Mouse (Mus musculus) gonadal fat pad, adult 2 months (tissue): Measurements from ENCODE around the gene Casc1. TPM values are rescaled to one million over a fixed set of nuclear protein-coding genes. Genes with fewer than 3 reads are reported as not detected.
"Not testable (repeated sequence)": the region's sequence is repeated elsewhere in the genome, so short reads cannot be mapped to it uniquely, and the experiment has no call there.

Experiments
- DNase-seq: peaks from one replicate; pipeline ENCODE4 v3.0.0-alpha.2; 2012; ENCODE audit warnings: low read depth
- polyA plus RNA-seq: library from polyadenylated mRNA; depleted of rRNA; stranded (reverse); fragments of >200 nt; gene quantifications from 2 replicates; pipeline ENCODE4 v1.2.3, GENCODE M21; 2012; rRNA removed

Gene Casc1
- polyA plus RNA-seq, 1 experiment, result 2.4 TPM

GRCm38 (mm10) chr6:145139236-145139635 lies 71.6 kb downstream of the Casc1 start:
- DNase-seq, result no peak

- DNase-seq, result no peak
Observed at GRCm38 (mm10) chr6:145136831-145137230, 74.0 kb downstream of the Casc1 start.

- no peak for DNase-seq
Observed at GRCm38 (mm10) chr6:145135804-145136203, 75.0 kb downstream of the Casc1 start.

GRCm38 (mm10) chr6:145135295-145135694 lies 75.5 kb downstream of the Casc1 start:
- no peak for DNase-seq

- DNase-seq, result not testable (repeated sequence)
Observed at GRCm38 (mm10) chr6:145132969-145133368, 77.8 kb downstream of the Casc1 start.

GRCm38 (mm10) chr6:145131991-145132390 lies 78.8 kb downstream of the Casc1 start:
- no peak for DNase-seq

- DNase-seq, result no peak
Observed at GRCm38 (mm10) chr6:145129563-145129962, 81.2 kb downstream of the Casc1 start.

- DNase-seq, result no peak
Observed at GRCm38 (mm10) chr6:145127652-145128051, 83.2 kb downstream of the Casc1 start.

GRCm38 (mm10) chr6:145125591-145126113 lies 85.2 kb downstream of the Casc1 start:
- DNase-seq, result no peak

Other genes starting within 250 kb of the Casc1 start
- 1.8 and 1.9 TPM in 2 replicates for gene Bcat1, start 134.8 kb downstream of the Casc1 start, polyA plus RNA-seq
- 5.3 and 7.3 TPM in 2 replicates for gene Lrmp, start 95.4 kb downstream of the Casc1 start, polyA plus RNA-seq
- 18.3 and 20.6 TPM in 2 replicates for gene Etfrf1, start 129 bp upstream of the Casc1 start, polyA plus RNA-seq
- gene Kras, start 39.2 kb upstream of the Casc1 start, polyA plus RNA-seq, result 16.6 and 18.1 TPM in 2 replicates